Mouse (Mus musculus): ENCODE measurements around the gene Tbc1d22a. TPM values are rescaled to one million over a fixed set of nuclear protein-coding genes. Genes with fewer than 3 reads are reported as not detected.

The Tbc1d22a gene
- total RNA-seq, 2 experiments from 2014 or later: 33.5 to 34.5 TPM

DNA sequence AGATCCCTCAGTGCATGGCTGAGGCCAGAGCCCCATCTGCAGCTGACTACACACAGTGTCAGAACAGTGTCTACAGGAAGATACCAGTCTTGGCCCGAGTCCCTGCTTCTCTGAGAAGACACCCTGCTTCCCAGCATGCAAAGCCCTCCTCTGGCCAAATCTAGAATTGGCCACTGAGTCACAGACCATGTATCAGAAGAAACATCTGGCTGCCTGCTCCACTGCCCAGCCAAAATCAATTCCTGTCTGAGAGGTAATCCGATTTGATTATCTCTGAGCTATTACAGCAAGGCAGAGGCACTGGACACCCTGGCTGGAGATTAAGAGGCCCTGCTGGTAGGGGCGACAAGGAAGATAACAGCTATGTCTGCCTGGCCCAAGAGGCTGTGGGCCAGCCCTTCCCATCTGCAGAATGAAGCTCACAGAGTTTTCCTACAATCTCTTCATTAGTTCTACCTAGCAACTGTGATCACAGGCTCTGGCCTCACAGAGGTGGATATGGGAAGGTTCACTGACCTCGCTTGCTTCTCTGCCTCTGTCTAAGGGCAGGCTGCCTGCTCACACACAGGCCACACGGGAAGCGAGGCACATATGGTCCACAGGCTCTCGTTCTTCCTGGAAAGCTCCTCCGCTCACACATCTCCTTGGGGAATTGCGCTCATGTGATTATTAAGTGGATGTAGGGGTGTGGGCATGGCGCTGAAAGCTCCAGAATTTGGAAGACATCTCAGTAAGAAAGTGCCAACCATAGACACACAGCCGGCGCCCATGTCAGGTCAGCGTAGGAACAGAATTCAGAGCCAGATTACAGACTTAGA is 264.6 kb downstream of the Tbc1d22a start:
- DNase-seq (ENCODE audit: extremely low spot score in 1 of 2, low spot score in 1 of 2): no peak

DNA sequence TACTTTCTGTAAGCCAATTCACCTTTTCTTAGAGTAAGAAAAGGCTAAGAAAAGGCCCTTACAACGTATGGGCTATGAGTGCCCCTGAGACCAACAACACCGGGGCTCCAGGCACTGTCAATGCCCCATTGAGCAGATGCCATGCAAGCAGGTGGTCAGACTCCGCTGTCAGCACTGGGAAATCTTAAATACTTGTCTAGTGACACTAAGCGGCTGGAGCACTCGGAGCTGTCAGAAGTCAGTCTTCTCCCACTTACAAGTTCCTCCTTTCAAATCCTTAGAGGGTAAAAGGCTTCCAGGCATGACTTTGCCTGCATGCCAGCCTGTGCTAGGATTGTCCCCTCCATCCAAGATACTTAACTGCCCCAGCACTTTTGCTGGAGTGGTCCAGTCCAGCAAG is 268.1 kb downstream of the Tbc1d22a start:
- DNase-seq (ENCODE audit: extremely low spot score in 1 of 2, low spot score in 1 of 2): no peak

DNA sequence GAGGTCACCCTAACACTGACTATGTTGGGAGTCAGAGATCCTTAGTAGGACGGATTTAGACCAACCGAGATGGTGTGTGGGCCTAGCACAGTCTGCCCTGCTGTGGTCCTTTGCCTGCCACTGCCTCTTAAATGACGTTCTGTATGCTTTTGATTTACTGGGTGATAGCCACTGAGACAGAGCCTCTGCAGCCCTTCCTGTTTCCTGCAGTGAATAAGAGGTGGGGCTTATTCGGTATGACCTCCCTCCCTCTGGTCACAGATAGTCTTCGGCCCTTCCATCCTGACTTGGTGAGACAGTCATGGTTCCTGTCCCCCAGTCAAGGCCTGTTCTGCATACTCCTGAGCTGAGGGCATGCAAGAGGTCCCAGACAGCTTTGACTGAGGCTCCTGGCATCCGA is 271.6 kb downstream of the Tbc1d22a start:
- no peak for DNase-seq (ENCODE audit: extremely low spot score in 1 of 2, low spot score in 1 of 2)

DNA sequence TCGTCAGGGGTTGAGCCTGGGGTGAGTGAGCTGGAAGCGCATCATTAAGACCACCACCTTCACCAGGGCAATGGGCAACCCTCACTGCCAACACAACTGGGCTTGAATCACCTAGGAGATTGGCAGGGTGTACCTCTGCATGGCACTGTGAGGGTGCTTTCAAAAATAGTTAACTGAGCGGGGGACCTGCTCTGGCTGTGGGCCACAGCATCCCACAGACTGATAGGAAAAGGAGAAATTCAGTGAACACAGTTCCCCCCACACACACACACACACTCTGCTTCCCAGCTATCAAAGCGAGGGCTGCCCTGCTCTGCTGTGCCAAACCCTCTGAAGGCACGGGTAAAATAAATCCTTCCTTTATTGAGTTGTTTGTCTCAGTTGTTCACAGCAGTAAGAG is 273.1 kb downstream of the Tbc1d22a start:
- DNase-seq (ENCODE audit: extremely low spot score in 1 of 2, low spot score in 1 of 2): no peak

DNA sequence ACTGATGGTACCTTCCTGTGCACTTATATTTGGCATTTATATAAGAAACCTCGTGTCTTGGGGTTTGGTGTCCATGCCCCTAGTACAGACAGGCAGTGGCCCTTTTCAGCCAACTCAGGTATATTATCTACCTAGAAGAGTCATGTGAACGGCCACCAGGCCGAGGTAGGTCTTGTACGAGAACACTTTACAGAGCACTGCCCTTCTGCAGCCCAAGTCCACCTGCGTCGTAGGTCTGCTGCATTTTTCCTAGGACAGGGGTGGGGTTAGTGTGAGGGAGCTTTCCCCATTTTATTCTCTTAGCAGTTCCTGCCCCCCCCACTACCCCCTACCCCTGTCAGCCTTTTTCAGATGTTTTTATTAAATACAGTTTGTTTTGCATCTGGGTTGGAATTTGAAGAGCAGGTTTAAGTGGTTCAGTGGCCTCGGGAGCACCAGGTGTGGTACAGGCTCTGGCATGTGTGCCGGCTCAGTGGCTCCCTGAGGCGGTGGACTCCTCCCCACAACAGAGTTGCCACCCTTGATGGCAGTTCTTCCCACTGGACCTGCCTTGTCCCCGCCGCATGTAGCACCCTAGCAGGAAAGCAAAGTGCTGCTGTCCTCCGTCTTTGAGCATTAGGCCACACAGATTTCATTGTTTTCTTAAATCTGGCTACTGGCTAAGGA is 277.3 kb downstream of the Tbc1d22a start:
- DNase-seq (ENCODE audit: extremely low spot score in 1 of 2, low spot score in 1 of 2): no peak

DNA sequence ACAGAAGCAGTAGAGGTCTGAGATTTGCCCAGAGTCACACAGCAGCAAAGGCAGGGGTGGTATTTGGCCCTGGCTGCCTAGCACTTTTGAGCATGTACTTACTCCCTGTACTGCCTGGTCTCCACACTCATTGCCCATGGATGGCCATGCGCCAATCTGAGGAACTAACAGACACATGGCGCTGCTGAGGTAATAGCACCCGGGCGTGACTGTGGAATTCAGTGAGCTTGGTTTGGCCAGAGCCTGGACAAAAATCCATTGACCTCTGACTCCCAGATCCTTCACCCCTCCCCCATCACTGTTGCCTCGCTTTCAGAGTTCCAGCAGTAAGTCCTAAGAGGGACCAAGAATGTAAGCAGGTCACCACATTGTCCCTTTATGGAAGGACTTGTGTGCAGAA is 278.4 kb downstream of the Tbc1d22a start:
- no peak for DNase-seq (ENCODE audit: extremely low spot score in 1 of 2, low spot score in 1 of 2)

DNA sequence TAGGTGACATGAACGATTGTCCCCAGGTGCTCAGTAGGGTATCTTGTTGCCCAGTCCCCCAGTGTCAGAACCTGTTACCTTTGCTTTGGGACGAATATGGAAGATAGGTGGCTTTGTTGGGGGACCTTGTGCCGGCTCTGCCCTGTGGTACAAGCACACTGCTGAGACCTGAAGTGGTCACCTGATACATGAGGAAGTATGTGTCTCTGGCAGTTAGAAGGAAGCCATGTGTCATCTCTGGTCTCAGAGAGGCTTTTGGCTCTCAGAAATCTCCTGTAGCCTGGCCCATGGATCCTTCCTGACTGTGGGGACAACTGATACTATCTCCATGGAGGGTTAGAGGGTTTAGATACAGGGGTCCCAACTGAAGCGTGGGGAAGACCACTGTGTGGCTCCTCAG is 281.9 kb downstream of the Tbc1d22a start:
- DNase-seq (ENCODE audit: extremely low spot score in 1 of 2, low spot score in 1 of 2): no peak

DNA sequence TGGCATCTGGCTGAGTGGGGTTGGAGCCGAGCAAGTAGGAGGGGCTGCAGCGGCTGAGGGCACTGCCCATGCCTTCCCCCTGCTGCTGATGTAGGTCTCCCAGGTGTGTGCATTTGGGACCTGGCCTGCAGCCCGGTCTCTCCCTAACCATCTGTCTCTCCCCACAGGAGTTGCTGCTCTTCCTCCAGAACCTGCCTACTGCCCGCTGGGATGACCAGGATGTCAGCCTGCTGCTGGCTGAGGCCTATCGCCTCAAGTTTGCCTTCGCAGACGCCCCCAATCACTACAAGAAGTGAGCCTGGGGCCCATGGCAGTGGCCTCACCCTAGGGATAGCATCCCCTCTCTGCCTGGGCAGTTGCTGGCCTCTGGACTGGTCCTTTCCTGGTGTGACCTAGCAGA is 282.4 kb downstream of the Tbc1d22a start:
- DNase-seq (ENCODE audit: extremely low spot score in 1 of 2, low spot score in 1 of 2): no peak

DNA sequence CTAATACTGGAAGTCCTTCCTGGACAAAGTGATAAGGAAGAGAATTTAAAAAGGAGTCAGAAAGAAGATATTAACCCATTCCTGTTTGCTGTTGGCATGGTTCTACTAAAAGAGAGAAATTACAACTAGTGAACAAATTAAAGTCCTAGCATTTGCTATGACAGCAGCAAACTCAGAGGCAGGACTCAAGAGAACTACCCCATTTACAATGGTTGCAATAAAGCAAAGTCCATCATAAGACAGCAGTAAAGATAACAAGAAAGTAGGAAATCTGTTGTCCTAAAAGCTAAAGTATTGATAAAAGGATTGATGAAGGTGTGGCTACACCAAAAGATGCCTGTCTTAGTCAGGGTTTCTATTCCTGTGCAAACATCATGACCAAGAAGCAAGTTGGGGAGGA is 286.3 kb downstream of the Tbc1d22a start:
- no peak for DNase-seq (ENCODE audit: extremely low spot score in 1 of 2, low spot score in 1 of 2)

DNA sequence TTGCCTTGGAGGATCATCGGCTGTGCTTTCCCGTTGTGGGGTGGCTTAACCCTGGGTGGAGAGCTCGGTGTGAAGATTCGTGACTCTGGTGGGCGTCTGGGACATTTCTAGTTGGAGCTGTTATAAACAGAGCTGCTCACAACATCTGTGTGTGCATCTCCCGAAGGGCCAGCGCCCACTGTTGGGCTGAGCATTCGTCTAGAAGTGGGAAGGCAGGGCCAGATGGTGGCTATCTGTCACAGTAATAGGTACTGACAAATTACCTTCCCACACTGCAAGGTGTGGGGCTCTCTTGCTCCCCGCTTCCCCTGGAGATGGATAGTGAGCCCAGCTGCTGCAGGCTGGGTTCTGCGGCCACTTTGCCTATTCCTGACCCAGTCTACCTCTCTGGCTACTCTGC is 289.2 kb downstream of the Tbc1d22a start:
- peak in 1 of 2 experiments; percentile 5 for DNase-seq (ENCODE audit: extremely low spot score in 1 of 2, low spot score in 1 of 2)

DNA sequence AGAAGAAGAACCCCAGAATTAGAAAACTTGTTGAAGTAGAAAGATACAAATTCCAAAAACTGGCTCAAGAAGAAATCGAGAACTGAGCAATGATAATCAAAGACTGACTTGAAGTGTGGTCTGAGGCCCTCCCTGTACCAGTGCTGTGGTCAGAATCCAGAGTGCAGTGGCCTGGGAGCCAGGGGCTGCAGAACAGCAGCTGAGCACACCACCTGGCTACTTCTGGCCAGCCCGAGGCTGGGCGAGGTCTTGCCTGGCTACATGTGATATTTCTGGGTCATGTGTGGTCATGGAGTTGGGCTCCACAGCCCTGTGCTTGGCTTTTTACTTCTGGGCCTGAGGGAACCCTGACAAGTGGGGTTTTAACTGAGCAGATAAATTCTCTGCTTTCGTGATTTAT is 292.4 kb downstream of the Tbc1d22a start:
- peak in 1 of 2 experiments; percentile 1 for DNase-seq (ENCODE audit: extremely low spot score in 1 of 2, low spot score in 1 of 2)

DNA sequence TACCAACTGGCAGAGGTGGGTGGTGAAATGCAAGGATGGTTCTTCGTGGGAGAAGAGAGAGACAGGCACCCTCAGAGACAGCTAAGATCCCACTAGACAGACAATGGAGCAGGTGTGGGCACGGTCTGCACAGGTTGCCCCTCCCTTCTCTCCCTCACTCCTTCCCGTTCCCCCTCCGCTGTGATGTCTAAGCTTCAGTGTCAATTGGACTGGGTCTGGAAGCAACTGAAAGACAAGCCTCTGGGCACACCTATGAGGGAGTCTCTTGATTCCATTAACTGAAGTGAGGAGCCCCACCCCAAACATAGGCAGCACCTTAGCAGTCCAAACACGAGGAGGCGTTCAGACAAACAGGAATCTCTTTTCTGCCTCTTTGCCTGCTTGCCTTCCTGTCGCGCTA is 293.3 kb downstream of the Tbc1d22a start:
- DNase-seq (ENCODE audit: extremely low spot score in 1 of 2, low spot score in 1 of 2): no peak

DNA sequence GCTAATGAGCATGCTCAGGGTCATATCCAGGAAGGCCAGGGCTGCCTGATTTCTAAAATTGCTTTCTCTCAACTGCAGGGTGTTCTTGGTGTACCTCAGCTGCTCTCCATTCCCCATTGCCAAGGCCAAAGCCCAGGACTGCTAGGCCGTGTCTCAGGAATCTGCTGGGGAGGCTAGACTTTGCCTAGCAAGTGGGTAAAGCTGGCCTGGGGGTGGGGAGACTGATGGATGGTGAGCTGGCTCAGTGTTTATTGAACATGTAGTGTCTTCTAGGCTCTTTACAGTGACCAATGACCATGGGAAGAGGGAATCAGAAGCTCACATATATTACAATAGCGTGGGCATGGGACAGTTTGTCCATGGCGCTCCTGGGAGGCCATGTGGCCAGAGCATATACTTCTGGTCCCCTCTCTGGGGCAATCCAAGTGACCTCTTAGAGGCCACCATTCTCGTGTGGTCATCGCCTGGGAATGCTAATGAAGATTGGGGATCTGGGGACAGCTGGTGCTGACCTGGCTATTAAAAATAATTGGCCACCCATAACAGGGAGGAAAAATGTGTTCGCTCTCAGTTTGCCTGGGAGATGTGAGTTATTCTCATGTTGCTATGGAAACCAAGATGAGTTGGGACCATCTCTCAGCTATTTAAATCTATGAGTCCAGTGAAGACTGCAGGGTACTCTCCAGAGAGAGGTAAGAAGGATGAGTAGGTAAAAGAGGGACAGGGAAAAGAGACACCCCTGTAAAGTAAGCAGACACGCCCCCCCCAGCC is 294.3 kb downstream of the Tbc1d22a start:
- DNase-seq (ENCODE audit: extremely low spot score in 1 of 2, low spot score in 1 of 2): no peak

DNA sequence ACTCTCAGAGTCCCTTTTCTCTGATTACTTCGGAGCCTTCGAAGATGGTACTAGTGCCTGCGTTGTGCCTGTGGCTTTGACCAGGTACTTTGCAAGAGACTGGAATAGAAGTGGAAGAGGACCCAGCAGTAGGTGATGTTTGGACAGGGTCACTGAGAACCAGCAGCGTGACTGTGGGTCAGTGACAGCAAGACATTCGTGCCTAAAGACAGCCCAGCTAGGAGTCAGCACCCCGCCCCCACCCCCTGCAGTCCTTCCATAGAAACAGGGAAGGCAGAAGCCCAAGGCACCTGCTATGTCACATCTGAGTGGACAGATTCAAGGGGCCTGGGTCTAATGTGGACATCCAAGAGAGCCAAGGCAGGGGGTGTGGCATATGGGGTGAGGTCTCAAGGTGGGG is 295.3 kb downstream of the Tbc1d22a start:
- no peak for DNase-seq (ENCODE audit: extremely low spot score in 1 of 2, low spot score in 1 of 2)

DNA sequence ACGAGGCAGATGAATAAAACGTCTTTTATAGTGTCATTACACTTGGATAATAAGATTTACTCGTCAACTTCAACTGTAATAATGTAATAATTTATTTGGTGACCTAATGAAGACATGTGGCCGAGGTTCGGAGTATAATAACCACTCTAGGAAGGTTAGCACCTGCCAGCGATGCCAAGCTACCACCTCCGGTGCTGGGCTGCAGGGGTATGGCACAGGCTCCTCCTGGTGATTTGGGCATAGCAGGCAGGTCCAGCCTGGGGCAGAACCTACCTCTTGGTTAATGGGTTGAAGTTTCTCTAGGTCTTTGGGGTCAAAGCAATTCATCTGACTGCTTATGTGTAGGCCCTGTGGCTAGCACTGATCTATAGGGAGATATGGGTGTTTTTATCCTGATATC is 296.9 kb downstream of the Tbc1d22a start:
- no peak for DNase-seq (ENCODE audit: extremely low spot score in 1 of 2, low spot score in 1 of 2)

DNA sequence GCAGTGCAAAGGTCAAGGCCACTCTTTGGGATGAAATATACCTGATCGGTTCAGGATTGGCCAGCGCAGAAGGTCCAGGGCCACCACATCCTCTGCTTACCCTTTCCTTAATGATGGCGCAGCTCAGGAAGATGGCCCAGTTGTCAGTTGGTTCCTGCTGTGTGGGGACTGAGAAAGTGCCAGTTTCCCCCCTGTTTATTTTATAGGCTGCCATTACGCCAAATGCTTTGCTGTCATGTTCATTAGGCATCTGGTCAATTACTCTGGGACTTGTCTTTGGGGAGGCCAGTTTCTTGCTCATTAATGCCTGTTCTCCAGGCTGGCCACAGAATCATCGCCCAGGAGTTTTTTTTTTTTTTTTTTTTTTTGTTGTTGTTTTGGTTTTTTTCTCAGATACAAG is 299.1 kb downstream of the Tbc1d22a start:
- DNase-seq (ENCODE audit: extremely low spot score in 1 of 2, low spot score in 1 of 2): no peak

DNA sequence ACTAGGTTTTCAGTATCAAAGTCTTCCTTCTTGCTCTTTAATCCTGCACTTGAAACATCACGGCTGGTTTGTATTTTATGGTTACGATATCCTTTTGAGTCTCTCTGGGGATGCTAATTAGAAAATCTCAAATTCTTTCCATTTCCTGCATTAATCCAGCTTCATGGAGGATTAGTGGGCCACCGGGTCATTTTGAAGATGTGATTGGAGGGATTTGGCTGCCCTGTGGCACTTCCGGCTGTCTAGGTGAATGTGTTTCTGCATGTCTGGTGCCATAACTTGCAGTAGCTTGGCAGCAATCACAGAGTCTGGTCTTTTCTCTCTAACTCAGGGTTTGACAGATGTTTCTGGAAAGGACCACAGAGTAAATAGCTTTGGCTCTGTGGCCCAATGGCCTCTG is 305.9 kb downstream of the Tbc1d22a start:
- no peak for DNase-seq (ENCODE audit: extremely low spot score in 1 of 2, low spot score in 1 of 2)

DNA sequence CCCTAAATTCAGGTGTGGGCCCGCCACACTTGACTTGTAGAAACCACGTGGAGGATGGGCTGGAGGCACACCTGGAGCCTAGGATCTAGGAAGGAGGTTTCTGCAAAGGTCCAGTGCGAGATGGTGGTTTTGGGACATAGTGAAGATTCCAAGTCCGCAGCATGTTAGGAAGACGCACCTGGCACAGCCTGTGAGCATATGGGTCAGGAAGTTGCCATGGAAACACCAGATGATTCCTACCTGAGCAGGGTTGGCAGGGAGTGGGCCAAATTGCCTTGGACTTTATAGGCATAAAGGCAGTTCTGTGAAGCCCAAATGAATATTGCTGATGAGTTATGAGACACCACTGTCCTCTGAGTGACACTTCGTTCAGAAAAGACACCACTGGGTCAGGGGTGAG is 321.1 kb downstream of the Tbc1d22a start:
- DNase-seq (ENCODE audit: extremely low spot score in 1 of 2, low spot score in 1 of 2): no peak

DNA sequence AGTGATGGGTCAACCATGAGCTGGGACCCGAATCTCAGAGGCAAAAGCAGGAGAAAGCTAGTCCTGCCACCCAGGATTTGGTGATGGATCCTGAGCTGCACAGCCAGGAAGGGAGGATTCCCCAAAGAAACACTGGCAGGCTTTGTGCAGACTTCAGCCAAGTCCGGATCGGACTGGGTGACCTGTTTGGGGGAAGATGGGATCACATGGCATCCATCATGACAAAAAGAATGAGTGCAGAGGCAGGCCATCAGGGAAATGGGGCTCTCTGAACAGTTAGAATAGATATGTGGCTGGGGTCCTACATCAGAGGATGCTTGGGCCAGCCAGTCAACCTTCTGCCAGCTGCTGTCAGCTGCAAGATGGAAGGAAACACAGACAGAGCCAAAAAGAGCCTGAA is 328.1 kb downstream of the Tbc1d22a start:
- peak in 1 of 2 experiments; percentile 5 for DNase-seq (ENCODE audit: extremely low spot score in 1 of 2, low spot score in 1 of 2)

DNA sequence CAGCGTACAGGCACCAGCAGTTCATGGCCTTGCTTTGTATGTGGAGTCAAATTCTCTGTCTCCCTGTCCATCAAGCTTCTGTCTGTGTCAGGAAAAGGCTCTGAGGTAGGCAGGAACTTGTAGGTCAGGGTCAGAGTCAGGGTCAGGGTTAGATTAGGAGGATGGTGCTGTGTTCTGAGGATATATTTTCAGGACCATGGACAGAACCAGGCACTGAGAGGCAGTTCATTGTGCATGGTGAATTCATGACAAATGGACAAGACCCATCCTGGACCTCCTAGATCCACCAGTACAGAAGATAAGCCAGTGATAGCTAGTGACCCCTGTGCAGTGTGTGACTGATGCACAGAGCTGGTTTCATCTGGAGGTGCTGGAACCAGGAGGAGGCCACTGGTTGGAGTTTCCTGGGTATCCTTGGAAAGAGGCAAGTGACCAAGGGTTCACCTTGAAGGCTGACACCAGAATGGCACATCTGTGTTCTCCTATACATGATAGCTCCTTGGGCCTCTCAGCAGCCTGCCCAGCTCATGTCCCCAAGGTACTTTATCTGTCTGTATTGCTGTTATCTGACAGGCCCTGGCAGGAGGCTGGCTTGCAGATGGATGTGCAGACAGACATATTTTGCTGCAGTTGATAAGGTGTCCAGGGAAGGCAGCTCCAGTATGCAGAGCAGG is 330.0 kb downstream of the Tbc1d22a start:
- DNase-seq (ENCODE audit: extremely low spot score in 1 of 2, low spot score in 1 of 2): peak in 1 of 2 experiments; percentile 4

Measured in layer of hippocampus, postnatal 25 days (tissue).